Mouse (Mus musculus) G1E (cell line): ENCODE data around the gene Pim3. TPM values are rescaled to one million over a fixed set of nuclear protein-coding genes. Genes with fewer than 3 reads are reported as not detected.

Experiments used
- ATAC-seq: 2 replicates; pipeline ENCODE4 v1.8.0; 2016; ENCODE audit warnings: mild to moderate bottlenecking; ENCODE audit not compliant: insufficient number of reproducible peaks, poor library complexity, low FRiP score, severe bottlenecking; ENCODE audit errors: extremely low read depth
- DNase-seq: peaks from one replicate; pipeline ENCODE4 v3.0.0; 2012; ENCODE audit warnings: low spot score
- H3K27me3 ChIP-seq: 2 replicates; pipeline ENCODE4 v1.6.1; 2012; ENCODE audit warnings: mild to moderate bottlenecking, low read length, inconsistent platforms; ENCODE audit not compliant: insufficient read depth
- H3K36me3 ChIP-seq: replicated peaks from 2 replicates; pipeline ENCODE3; 2012; ENCODE audit warnings: mild to moderate bottlenecking, inconsistent platforms
- H3K4me1 ChIP-seq: 2 replicates; pipeline ENCODE4 v1.6.1; 2012; ENCODE audit warnings: low read depth, low read length, inconsistent platforms, mixed read lengths; ENCODE audit not compliant: insufficient read depth
- H3K4me3 ChIP-seq: 2 replicates; pipeline ENCODE4 v1.5.1; 2012; ENCODE audit warnings: low read depth, mild to moderate bottlenecking, inconsistent platforms, low read length, moderate library complexity, mixed read lengths
- H3K9me3 ChIP-seq: replicated peaks from 2 replicates; pipeline ENCODE4 v1.6.1; 2012; ENCODE audit warnings: inconsistent platforms
- CTCF ChIP-seq: IDR thresholded peaks from 2 replicates; pipeline ENCODE4 v1.5.1; 2012; ENCODE audit warnings: low read depth, low read length, inconsistent platforms, mixed read lengths
- GATA1 ChIP-seq: IDR thresholded peaks from 2 replicates; pipeline ENCODE4 v1.6.1; 2012; ENCODE audit warnings: borderline replicate concordance, low read length, inconsistent platforms, mixed read lengths
- GATA2 ChIP-seq: IDR thresholded peaks from 2 replicates; pipeline ENCODE4 v1.6.1; 2012; ENCODE audit warnings: low read depth, low read length, inconsistent platforms, borderline replicate concordance
- POLR2AphosphoS5 ChIP-seq: IDR thresholded peaks from 2 replicates; pipeline ENCODE4 v1.6.1; 2012; ENCODE audit warnings: low read depth, low read length, inconsistent platforms; ENCODE audit not compliant: insufficient replicate concordance
- TAL1 ChIP-seq: conservative IDR thresholded peaks from 2 replicates; pipeline ENCODE4 v1.6.1; 2012; ENCODE audit warnings: low read depth, low read length, inconsistent platforms, mixed read lengths
- polyA plus RNA-seq: library from polyadenylated mRNA; stranded (reverse); fragments of >175 nt; gene quantifications from 2 replicates; pipeline ENCODE4 v1.2.3, GENCODE M21; 2012
- total RNA-seq, 2 experiments: library from RNA; stranded (forward) in 1 of 2; stranded (reverse) in 1 of 2; fragments of 200-1000 nt in 1 of 2; fragments of >200 nt in 1 of 2; fragmentation: Nextera tagmentation in 1 of 2; gene quantifications; 2 replicates each; pipeline ENCODE4 v1.2.3; 2014 to 2017

Gene Pim3
- total and polyA plus RNA-seq, 3 experiments = 3.4 to 6.8 (median 5.3) TPM

GRCm38 (mm10) chr15:88841580-88842299, 20.2 kb upstream of the Pim3 start:
- Histone ChIP-seq H3K36me3 (no peaks in the 10 kb centered on the region), H3K9me3 (no peaks in the 10 kb centered on the region), H3K4me3 (no peak overlapping the region), H3K27me3 (peaks cover 21% of the 10 kb centered on the region), H3K4me1 (peaks cover 4% of the 10 kb centered on the region; the same call in 1 of the 2 replicates)
- TF ChIP-seq GATA2 (no peak), TAL1 (no peak), CTCF (no peak), POLR2AphosphoS5 (no peak), GATA1 (no peak)
- ATAC-seq (no peak), DNase-seq (no peak)

GRCm38 (mm10) chr15:88842300-88842673, 19.7 kb upstream of the Pim3 start:
- H3K27me3 ChIP-seq = peaks cover 18% of the 10 kb centered on the region
- no peaks in the 10 kb centered on the region for H3K9me3 ChIP-seq
- DNase-seq (no peak), ATAC-seq (no peak)
- TF ChIP-seq CTCF (no peak), GATA1 (no peak), POLR2AphosphoS5 (no peak), TAL1 (no peak), GATA2 (no peak)
- no peak overlapping the region for H3K4me3 ChIP-seq
- no peaks in the 10 kb centered on the region for H3K36me3 ChIP-seq
- H3K4me1 ChIP-seq = peaks cover under 1% of the 10 kb centered on the region; the same call in 1 of the 2 replicates

GRCm38 (mm10) chr15:88843486-88844097, 18.4 kb upstream of the Pim3 start:
- ATAC-seq (no peak), DNase-seq (no peak)
- TF ChIP-seq GATA2 (no peak), TAL1 (no peak), GATA1 (no peak), CTCF (no peak), POLR2AphosphoS5 (no peak)
- peaks cover 9% of the 10 kb centered on the region; the same call in 1 of the 2 replicates for H3K27me3 ChIP-seq
- no peaks in the 10 kb centered on the region for H3K4me1 ChIP-seq
- H3K4me3 ChIP-seq = no peak overlapping the region
- no peaks in the 10 kb centered on the region for H3K9me3 ChIP-seq
- no peaks in the 10 kb centered on the region for H3K36me3 ChIP-seq

GRCm38 (mm10) chr15:88844966-88845365, 17.0 kb upstream of the Pim3 start:
- no peaks in the 10 kb centered on the region; the same call in none of the 2 replicates for H3K27me3 ChIP-seq
- H3K4me1 ChIP-seq = no peaks in the 10 kb centered on the region
- H3K4me3 ChIP-seq = no peak overlapping the region
- DNase-seq (no peak), ATAC-seq (no peak)
- no peaks in the 10 kb centered on the region for H3K9me3 ChIP-seq
- TF ChIP-seq CTCF = no peak
- no peak for TF ChIP-seq POLR2AphosphoS5
- TF ChIP-seq GATA2 = no peak
- TF ChIP-seq GATA1 = no peak
- TF ChIP-seq TAL1 = no peak
- no peaks in the 10 kb centered on the region for H3K36me3 ChIP-seq

- Histone ChIP-seq H3K4me1 (no peaks in the 10 kb centered on the region), H3K27me3 (peaks cover 13% of the 10 kb centered on the region), H3K4me3 (no peak overlapping the region), H3K36me3 (no peaks in the 10 kb centered on the region), H3K9me3 (no peaks in the 10 kb centered on the region)
- TF ChIP-seq TAL1 (no peak), POLR2AphosphoS5 (no peak), GATA2 (no peak), CTCF (no peak), GATA1 (no peak)
- DNase-seq (no peak), ATAC-seq (no peak)
Measured at GRCm38 (mm10) chr15:88848661-88849060, 13.3 kb upstream of the Pim3 start.

- H3K27me3 ChIP-seq = peaks cover 17% of the 10 kb centered on the region
- TF ChIP-seq GATA1 = no peak
- no peak for TF ChIP-seq CTCF
- TF ChIP-seq TAL1 = no peak
- no peak for TF ChIP-seq GATA2
- TF ChIP-seq POLR2AphosphoS5 = no peak
- no peak overlapping the region for H3K4me3 ChIP-seq
- no peaks in the 10 kb centered on the region; the same call in 1 of the 2 replicates for H3K4me1 ChIP-seq
- DNase-seq (no peak), ATAC-seq (no peak)
- no peaks in the 10 kb centered on the region for H3K36me3 ChIP-seq
- H3K9me3 ChIP-seq = no peaks in the 10 kb centered on the region
Measured at GRCm38 (mm10) chr15:88849621-88850020, 12.4 kb upstream of the Pim3 start.
